Comparison of ENCODE assay signal across 9 mouse cellular contexts in the genomic region with DNA sequence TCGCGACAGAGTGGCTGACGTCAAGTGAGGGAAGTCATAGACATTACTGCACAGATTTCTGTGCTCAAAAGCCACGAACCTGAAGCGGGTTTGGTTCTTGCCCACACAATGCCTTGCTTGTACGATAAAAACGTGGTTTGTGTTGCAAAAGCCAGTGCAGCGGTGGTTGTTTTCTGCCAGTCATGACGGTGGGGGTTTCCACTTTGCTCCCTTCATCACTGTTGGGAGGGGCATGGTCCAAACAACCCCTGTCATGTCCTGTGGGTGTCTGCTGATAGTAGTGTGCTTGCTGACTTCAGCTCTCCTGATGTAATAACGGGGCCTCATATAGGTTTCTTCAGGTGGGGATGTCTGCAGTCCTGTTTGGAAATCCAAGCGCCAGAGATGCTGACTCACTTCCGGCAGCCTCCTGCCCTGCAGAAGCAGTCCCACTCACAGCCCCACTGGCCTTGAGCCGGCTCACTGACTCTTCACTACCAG. TPM values are rescaled to one million over a fixed set of nuclear protein-coding genes. Genes with fewer than 3 reads are reported as not detected.
DNase-seq lines count a peak whose midpoint lies in the region; ATAC-seq lines count a peak whose summit lies in the region.
"Had no signal": no experiment of that assay in that cellular context is flagged by ENCODE, and none has a peak within 500 bp of the region (broad histone marks: within the 10 kb centered on the region; RNA-seq: fewer than 3 reads in every experiment).

No protein-coding gene starts in this region.

- ATAC-seq in activated CD4-positive, CD25-positive, alpha-beta regulatory T cell, adult 4 months = peak; percentile 90
- peak; percentile 77 for ATAC-seq in heart, embryonic 12.5 days (ENCODE audit: insufficient number of reproducible peaks, low FRiP score)
- ATAC-seq in megakaryocyte, adult 5-6 weeks (ENCODE audit: poor library complexity, severe bottlenecking) = peak; percentile 90

- WGBS in heart, embryonic 12.5 days = 49% methylated on average over 13 of the region's 13 CpGs

- no peaks in the 10 kb centered on the region for H3K9me3 ChIP-seq in heart, embryonic 12.5 days (replicated peaks)
- H3K9me3 ChIP-seq: embryonic facial prominence, embryonic 15.5 days had no signal

- peaks cover 42% of the 10 kb centered on the region for H3K4me1 ChIP-seq in heart, embryonic 12.5 days (replicated peaks)

- peak; percentile 83 to 88 for DNase-seq in B cell, adult 2 months
- DNase-seq in thymus, postnatal 4 days = peak; percentile 61
- DNase-seq in right cerebral cortex, postnatal 10 days (ENCODE audit: low spot score in 2 of 2) = no peak
- DNase-seq in layer of hippocampus, adult 8-10 months (ENCODE audit: low spot score in 2 of 2) = no peak
- DNase-seq in kidney, postnatal 10 days = no peak

- H3K27me3 ChIP-seq in heart, embryonic 12.5 days (replicated peaks) = no peaks in the 10 kb centered on the region
- H3K27me3 ChIP-seq: embryonic facial prominence, embryonic 15.5 days had no signal

- H3K4me2 ChIP-seq in heart, embryonic 12.5 days = peak overlapping the region; percentile 29
- H3K4me2 ChIP-seq: embryonic facial prominence, embryonic 15.5 days had no signal

- H3K4me3 ChIP-seq in heart, embryonic 12.5 days = no peak overlapping the region
- H3K4me3 ChIP-seq: embryonic facial prominence, embryonic 15.5 days had no signal

- H3K9ac ChIP-seq in heart, embryonic 12.5 days = no peak overlapping the region
- H3K9ac ChIP-seq: embryonic facial prominence, embryonic 15.5 days had no signal

- no peaks in the 10 kb centered on the region for H3K36me3 ChIP-seq in heart, embryonic 12.5 days
- H3K36me3 ChIP-seq: embryonic facial prominence, embryonic 15.5 days had no signal

- no peak overlapping the region for H3K27ac ChIP-seq in heart, embryonic 12.5 days (ENCODE audit: poor library complexity, severe bottlenecking)
- H3K27ac ChIP-seq: embryonic facial prominence, embryonic 15.5 days had no signal

RNA-seq across cellular contexts. Expression of a gene that starts 39.5 kb away (rescaled TPM):
- 10 to 100 TPM; 30.3 to 31.9 TPM for polyA plus RNA-seq in activated CD4-positive, CD25-positive, alpha-beta regulatory T cell, adult 4 months (2017; shearing (Covaris generic))
- 82.2 and 83.0 TPM in 2 replicates for polyA plus RNA-seq in heart, embryonic 12.5 days (2016; fragmentation: Nextera tagmentation; extraction: Ambion mirVana)
- total RNA-seq in megakaryocyte, adult 5-6 weeks (2015) = 204 and 205 TPM in 2 replicates
- total RNA-seq in megakaryocyte, adult 5-6 weeks (2017) = 85.5 and 116 TPM in 2 replicates
- total RNA-seq in layer of hippocampus, adult 8-10 months (2022) = 10 to 100 TPM; 14.0 to 20.4 (median 17.7) TPM

RNA-seq across cellular contexts. Expression of a gene that starts 41.5 kb away (rescaled TPM):
- 1,000 to 10,000 TPM; 1,834 to 2,304 TPM for polyA plus RNA-seq in activated CD4-positive, CD25-positive, alpha-beta regulatory T cell, adult 4 months (2017; shearing (Covaris generic))
- 2,254 and 2,412 TPM in 2 replicates for polyA plus RNA-seq in heart, embryonic 12.5 days (2016; fragmentation: Nextera tagmentation; extraction: Ambion mirVana)
- 1,271 and 1,296 TPM in 2 replicates for total RNA-seq in megakaryocyte, adult 5-6 weeks (2015)
- total RNA-seq in megakaryocyte, adult 5-6 weeks (2017) = 513 and 615 TPM in 2 replicates
- total RNA-seq in layer of hippocampus, adult 8-10 months (2022) = 1,000 to 10,000 TPM; 3,051 to 4,196 (median 3,526) TPM

Comparison
In these comparisons a context has a peak if more than half of its experiments do, and no peak if none do; other contexts are left out.
1. DNase-seq: peak in B cell, adult 2 months (2 of 2) and thymus, postnatal 4 days (single experiment); none in right cerebral cortex, postnatal 10 days (0 of 2), layer of hippocampus, adult 8-10 months (0 of 2) and kidney, postnatal 10 days (single experiment).
2. RNA of a gene that starts 39.5 kb away (total RNA-seq): 85.5 to 205 TPM in megakaryocyte, adult 5-6 weeks; 14.0 to 20.4 TPM in layer of hippocampus, adult 8-10 months; every median in the first group is over 4 times any median in the second.
3. Peak in every context shown above with its lines, with median percentiles within 50 percentile points of each other: ATAC-seq.